Mouse (Mus musculus) embryonic stem cell, embryonic (primary cell): Measurements from ENCODE around the gene Cops7b.

Experiments
- CTCF ChIA-PET, 4 experiments: fragments of 300-600 bp in 2 of 4; fragments of 350-600 bp in 2 of 4; sonication (Branson Sonifier 250); formaldehyde crosslinking; loops; one replicate each; lab custom pipeline; 2022; ENCODE audit warnings: inconsistent platforms in 2 of 4; lab: Charles Lee
- POLR2A ChIA-PET, 4 experiments: fragments of 300-600 bp in 2 of 4; fragments of 350-600 bp in 2 of 4; sonication (Branson Sonifier 250); formaldehyde crosslinking; loops; one replicate each; lab custom pipeline; 2022; ENCODE audit warnings: antibody characterized with exemption in 4 of 4, inconsistent platforms in 1 of 4; lab: Charles Lee

Gene Cops7b

GRCm38 (mm10) chr1:86582451-86583096, at the start of gene Cops7b, which contains the start of gene Pde6d:
Gene Cops7b (plus strand): TSS chr1:86582904.
Gene Pde6d (minus strand): TSS chr1:86582629.
- ChIA-PET CTCF (interaction anchor here in 2 of 4 experiments (0.6 to 1.5 kb wide), 5 partner anchors 16 to 193 kb away, joined by 3 to 6 read pairs (median 4); no protein-coding TSS in a partner anchor), POLR2A (interaction anchor here in 3 of 4 experiments (0.6 to 2.2 kb wide), 48 partner anchors 9 to 1173 kb away, joined by 3 to 34 read pairs (median 4); partner anchors contain the start of genes Ncl (in 3 of the 3), Ptma (in 3 of the 3) and Atg16l1 (in 1 of the 3))

DNA sequence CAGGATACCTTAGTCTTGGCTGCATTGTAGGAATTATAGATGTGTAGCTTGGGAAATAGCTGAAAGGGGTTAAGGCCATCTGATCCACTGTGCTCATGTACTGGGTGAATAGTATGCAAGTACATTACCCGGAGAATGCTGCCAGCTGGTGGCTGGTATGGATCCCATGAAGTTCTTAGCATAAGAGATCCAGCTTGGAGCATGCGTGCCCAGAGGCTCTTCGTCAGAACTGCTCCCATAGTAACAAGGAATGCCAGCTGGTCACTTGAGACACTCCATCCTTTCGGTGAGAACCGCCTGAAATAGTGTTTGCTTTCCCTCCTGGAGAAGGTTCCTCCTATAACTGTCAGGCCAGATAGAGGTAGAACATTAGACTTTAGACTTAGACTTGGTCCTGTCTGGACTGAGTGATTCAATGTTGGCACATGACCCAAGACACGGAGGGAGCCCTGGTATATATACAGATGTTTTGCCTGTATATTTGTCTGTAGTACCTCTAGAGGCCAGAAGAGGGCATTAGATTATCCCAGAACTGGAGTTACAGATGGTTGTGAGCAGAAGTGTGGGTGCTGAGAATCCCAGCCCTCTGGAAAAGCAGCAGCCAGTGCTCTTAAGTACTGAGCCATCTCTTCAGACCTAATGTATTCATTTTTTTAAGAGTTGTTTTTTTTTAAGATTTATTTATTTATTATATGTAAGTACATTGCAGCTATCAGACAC, 49.1 kb upstream of the Cops7b start:
- ChIA-PET CTCF (interaction anchor here (0.6 to 4.3 kb wide), 20 partner anchors 9 to 132 kb away, joined by 3 to 79 read pairs (median 5); no protein-coding TSS in a partner anchor), POLR2A (interaction anchor here in 3 of 4 experiments (0.5 to 42.4 kb wide), 24 partner anchors 10 to 174 kb away, joined by 3 to 3848 read pairs (median 5); partner anchors contain the start of genes Ncl (in 2 of the 3) and Pde6d (in 1 of the 3))

GRCm38 (mm10) chr1:86538383-86538782, 44.3 kb upstream of the Cops7b start:
- CTCF ChIA-PET: interaction anchor here (0.6 to 2.6 kb wide), 27 partner anchors 10 to 350 kb away, joined by 3 to 9 read pairs (median 3); partner anchors contain the start of genes Cops7b (in 1 of the 4), Pde6d (in 1 of the 4) and Ptma (in 1 of the 4)
- POLR2A ChIA-PET: interaction anchor here (0.7 to 16.7 kb wide), 34 partner anchors 9 to 179 kb away, joined by 3 to 148 read pairs (median 4); partner anchors contain the start of genes Ptma (in 3 of the 4), Cops7b (in 1 of the 4), Ncl (in 1 of the 4) and Pde6d (in 1 of the 4)

DNA sequence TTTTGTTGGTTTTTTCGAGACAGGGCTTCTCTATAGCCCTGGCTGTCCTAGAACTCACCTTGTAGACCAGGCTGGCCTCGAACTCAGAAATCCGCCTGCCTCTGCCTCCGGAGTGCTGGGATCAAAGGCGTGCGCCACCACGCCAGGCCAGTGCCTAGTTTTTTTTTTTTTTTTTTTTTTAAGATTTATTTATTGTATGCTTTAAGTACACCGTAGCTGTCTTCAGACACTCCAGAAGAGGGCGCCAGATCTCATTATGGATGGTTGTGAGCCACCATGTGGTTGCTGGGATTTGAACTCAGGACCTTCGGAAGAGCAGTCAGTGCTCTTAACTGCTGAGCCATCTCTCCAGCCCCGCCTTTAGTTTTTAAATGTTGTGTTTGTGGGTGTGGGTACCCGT, 43.1 kb upstream of the Cops7b start:
- ChIA-PET CTCF (interaction anchor here (0.6 to 2.6 kb wide), 27 partner anchors 10 to 547 kb away, joined by 3 to 10 read pairs (median 4); partner anchors contain the start of gene Ptma (in 1 of the 4)), POLR2A (interaction anchor here (0.5 to 16.7 kb wide), 25 partner anchors 8 to 180 kb away, joined by 3 to 148 read pairs (median 5); partner anchors contain the start of genes Ptma (in 3 of the 4) and Ncl (in 1 of the 4))

- ChIA-PET POLR2A (interaction anchor here in 2 of 4 experiments (0.7 to 16.7 kb wide), 5 partner anchors 10 to 76 kb away, joined by 3 to 148 read pairs (median 4); partner anchors contain the start of gene Ptma (in 2 of the 2)), CTCF (interaction anchor here in 1 of 4 experiments (1.6 kb wide), 1 partner anchor 10 kb away, joined by 4 read pairs; no protein-coding TSS in a partner anchor)
Measured at GRCm38 (mm10) chr1:86542584-86542983, 40.1 kb upstream of the Cops7b start.

GRCm38 (mm10) chr1:86546797-86547196, 35.9 kb upstream of the Cops7b start:
- ChIA-PET POLR2A (interaction anchor here in 1 of 4 experiments (1.0 to 16.7 kb wide), 4 partner anchors 9 to 187 kb away, joined by 3 to 148 read pairs (median 4); partner anchors contain the start of genes Ncl and Ptma), CTCF (no interaction called here)

DNA sequence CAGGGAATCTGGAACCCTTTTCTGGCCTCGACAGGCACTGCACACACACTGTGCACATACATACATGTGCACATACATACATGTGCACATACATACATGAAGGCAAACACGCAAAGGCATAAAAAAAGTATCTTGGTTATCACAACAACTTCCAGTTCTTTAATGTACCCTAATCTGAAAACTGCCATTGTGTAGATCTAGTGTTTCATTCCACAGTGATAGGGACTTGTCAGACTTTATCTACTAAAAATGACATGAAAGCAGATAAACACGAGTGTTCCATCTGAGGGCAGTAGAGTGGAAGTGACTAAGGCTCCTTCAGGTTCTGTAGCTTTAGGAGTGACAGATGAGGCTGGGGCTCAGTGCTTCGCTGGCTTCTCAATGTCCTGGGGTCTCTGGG, 31.4 kb upstream of the Cops7b start:
- CTCF ChIA-PET: interaction anchor here in 2 of 4 experiments (0.6 to 1.4 kb wide), 4 partner anchors 13 to 433 kb away, joined by 3 to 5 read pairs (median 4); no protein-coding TSS in a partner anchor
- POLR2A ChIA-PET: interaction anchor here in 3 of 4 experiments (0.6 to 16.7 kb wide), 13 partner anchors 9 to 192 kb away, joined by 3 to 148 read pairs (median 6); partner anchors contain the start of genes Ncl (in 1 of the 3) and Ptma (in 1 of the 3)

GRCm38 (mm10) chr1:86551877-86552276, 30.8 kb upstream of the Cops7b start:
- POLR2A ChIA-PET: interaction anchor here in 3 of 4 experiments (0.6 to 16.7 kb wide), 9 partner anchors 9 to 118 kb away, joined by 3 to 148 read pairs (median 3); partner anchors contain the start of gene Ptma (in 1 of the 3)
- CTCF ChIA-PET: interaction anchor here in 2 of 4 experiments (0.5 to 0.6 kb wide), 2 partner anchors 135 to 433 kb away, joined by 3 to 7 read pairs; no protein-coding TSS in a partner anchor

GRCm38 (mm10) chr1:86555665-86556064, 27.0 kb upstream of the Cops7b start:
- CTCF ChIA-PET: interaction anchor here in 3 of 4 experiments (0.6 to 1.2 kb wide), 4 partner anchors 44 to 512 kb away, joined by 3 read pairs; no protein-coding TSS in a partner anchor

GRCm38 (mm10) chr1:86557872-86558271, 24.8 kb upstream of the Cops7b start:
- POLR2A ChIA-PET: no interaction called here
- CTCF ChIA-PET: no interaction called here

More at GRCm38 (mm10) chr1:86555665-86556064, 27.0 kb upstream of the Cops7b start:
- POLR2A ChIA-PET: interaction anchor here in 3 of 4 experiments (0.6 to 3.0 kb wide), 14 partner anchors 17 to 196 kb away, joined by 3 to 9 read pairs (median 4); partner anchors contain the start of genes Ptma (in 3 of the 3), Pde6d (in 2 of the 3), Cops7b (in 1 of the 3) and Ncl (in 1 of the 3)

DNA sequence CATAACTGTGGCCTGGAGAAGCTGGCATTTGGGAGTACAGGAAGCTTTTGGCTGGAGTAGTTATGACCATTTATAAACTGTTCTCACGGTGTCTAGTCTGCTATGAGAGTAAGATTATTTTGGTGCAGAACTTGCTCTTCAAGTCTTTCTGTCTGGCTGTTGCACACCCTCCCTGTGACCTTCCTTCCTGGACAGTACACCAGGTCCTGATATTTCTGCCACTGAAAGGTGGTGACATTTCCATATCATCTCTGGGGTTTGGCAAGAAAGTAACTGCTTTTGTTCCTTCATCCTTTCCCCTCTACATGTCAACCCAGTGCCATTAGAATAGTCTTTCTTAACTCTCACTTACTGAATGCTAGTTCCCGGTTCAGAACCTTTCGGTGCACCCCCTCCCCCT, 23.5 kb upstream of the Cops7b start:
- CTCF ChIA-PET: interaction anchor here in 1 of 4 experiments (0.5 kb wide), 1 partner anchor 39 kb away, joined by 3 read pairs; no protein-coding TSS in a partner anchor
- POLR2A ChIA-PET: interaction anchor here in 1 of 4 experiments (1.1 kb wide), 1 partner anchor 9 kb away, joined by 3 read pairs; no protein-coding TSS in a partner anchor

DNA sequence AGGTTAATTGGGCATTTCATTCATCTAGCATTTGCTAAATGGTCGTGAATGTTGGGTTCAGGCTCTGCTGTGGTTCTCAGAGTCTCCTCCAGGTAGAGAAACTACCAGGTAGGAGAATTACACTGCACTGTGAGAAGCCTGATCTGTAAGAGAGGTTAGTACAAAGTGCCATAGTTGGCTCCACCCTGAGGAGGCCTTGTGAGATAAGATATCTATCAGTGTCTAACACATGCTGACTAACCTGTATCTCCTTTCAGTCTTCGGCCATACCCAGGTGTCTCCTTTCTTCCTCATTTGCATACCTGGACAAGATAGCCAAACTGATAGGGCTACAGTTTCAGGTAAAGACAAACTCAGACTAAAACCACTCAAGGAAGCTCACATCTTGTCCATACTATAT, 20.0 kb upstream of the Cops7b start:
- ChIA-PET POLR2A (interaction anchor here in 3 of 4 experiments (0.6 to 2.3 kb wide), 8 partner anchors 13 to 224 kb away, joined by 3 to 15 read pairs (median 4); partner anchors contain the start of gene Ptma (in 1 of the 3)), CTCF (interaction anchor here (0.6 to 1.2 kb wide), 5 partner anchors 15 to 473 kb away, joined by 3 to 7 read pairs (median 3); no protein-coding TSS in a partner anchor)

GRCm38 (mm10) chr1:86568409-86568808, 14.3 kb upstream of the Cops7b start:
- ChIA-PET CTCF (interaction anchor here in 1 of 4 experiments (0.6 kb wide), 1 partner anchor 734 kb away, joined by 3 read pairs; no protein-coding TSS in a partner anchor), POLR2A (interaction anchor here in 3 of 4 experiments (1.3 to 3.2 kb wide), 4 partner anchors 13 to 209 kb away, joined by 3 to 9 read pairs (median 4); partner anchors contain the start of genes Ptma (in 2 of the 3), Ncl (in 1 of the 3) and Pde6d (in 1 of the 3))

DNA sequence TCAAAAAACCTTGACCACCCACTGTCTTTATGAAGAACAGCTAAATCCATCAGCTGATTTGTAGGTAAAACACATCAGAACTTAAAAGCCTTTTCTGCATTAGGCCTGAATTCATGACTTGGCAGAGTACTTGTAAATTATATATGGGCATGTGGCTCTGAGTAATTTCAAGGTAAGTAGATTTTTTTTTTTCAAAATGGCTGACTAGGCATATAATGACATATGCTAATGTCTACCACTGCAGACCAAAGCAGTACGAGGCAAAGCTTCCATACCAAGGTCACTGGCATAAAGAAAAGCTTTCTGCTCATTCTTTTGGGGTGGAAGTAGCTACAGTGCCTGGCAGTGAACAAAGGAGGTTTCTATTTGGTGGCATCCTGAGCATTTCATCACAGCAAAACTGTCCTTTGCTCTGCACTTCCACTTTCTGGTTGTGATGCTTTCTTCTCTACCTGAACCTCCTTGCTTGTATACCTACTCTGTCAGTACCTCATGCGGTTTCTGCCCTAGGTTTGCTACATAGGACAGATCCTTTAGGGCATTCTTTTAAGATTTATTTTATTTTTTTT, 13.3 kb upstream of the Cops7b start:
- ChIA-PET CTCF (no interaction called here), POLR2A (interaction anchor here in 3 of 4 experiments (1.0 to 3.2 kb wide), 5 partner anchors 12 to 210 kb away, joined by 3 to 9 read pairs (median 3); partner anchors contain the start of genes Ptma (in 2 of the 3), Ncl (in 1 of the 3) and Pde6d (in 1 of the 3))

DNA sequence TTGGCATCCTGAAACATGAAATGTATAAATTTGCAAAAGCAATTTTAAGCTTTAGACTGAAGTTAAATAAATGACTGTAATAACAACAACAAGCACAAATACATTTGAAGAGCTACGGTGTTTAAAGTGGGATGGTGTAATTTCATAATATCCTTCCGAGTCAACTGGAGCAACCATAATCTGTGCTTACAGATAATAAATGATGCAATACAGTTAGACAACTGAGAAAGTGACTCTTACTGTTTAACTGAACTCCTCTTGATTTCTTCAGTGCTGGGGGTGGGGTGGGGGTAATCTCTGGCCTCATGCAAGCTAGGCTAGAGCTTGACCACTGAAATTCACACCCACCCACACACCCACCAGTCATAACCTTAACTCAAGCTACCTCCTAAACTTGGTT, 11.3 kb upstream of the Cops7b start:
- ChIA-PET CTCF (interaction anchor here in 1 of 4 experiments (0.6 kb wide), 1 partner anchor 313 kb away, joined by 5 read pairs; no protein-coding TSS in a partner anchor), POLR2A (interaction anchor here in 3 of 4 experiments (0.9 to 3.2 kb wide), 5 partner anchors 10 to 67 kb away, joined by 3 to 9 read pairs (median 4); partner anchors contain the start of genes Pde6d (in 1 of the 3) and Ptma (in 1 of the 3))

- POLR2A ChIA-PET: interaction anchor here in 1 of 4 experiments (1.5 kb wide), 2 partner anchors 10 to 46 kb away, joined by 4 to 6 read pairs; partner anchors contain the start of genes Cops7b, Pde6d and Ptma
- CTCF ChIA-PET: no interaction called here
Measured at GRCm38 (mm10) chr1:86571941-86572340, 10.8 kb upstream of the Cops7b start.
